Mouse (Mus musculus) frontal cortex, postnatal 25 days (tissue): Measurements from ENCODE around the gene Chd4.

Source experiments
- DNase-seq, 2 experiments: peaks; one replicate each; pipeline ENCODE4 v3.0.0; 2022; ENCODE audit warnings: low spot score in 2 of 2

Chd4 gene

DNA sequence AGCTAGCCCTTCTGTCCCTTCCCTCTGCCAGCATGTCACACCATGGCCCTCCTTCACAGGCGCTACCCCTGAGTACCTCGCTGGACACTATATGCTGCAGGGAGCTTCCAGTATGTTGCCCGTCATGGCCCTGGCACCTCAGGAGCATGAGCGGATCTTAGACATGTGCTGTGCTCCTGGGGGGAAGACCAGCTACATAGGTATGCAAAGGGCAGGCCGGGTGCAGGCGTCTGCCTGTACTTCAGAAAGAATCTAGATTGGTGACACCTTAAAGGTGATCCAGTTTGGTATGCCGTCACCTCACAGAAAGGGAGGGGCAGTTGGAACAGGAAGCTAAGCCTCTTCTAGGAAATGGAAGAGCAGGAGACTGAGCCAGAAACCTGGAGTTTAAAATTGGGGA lies 44.0 kb downstream of the Chd4 start:
- no peak for DNase-seq

DNA sequence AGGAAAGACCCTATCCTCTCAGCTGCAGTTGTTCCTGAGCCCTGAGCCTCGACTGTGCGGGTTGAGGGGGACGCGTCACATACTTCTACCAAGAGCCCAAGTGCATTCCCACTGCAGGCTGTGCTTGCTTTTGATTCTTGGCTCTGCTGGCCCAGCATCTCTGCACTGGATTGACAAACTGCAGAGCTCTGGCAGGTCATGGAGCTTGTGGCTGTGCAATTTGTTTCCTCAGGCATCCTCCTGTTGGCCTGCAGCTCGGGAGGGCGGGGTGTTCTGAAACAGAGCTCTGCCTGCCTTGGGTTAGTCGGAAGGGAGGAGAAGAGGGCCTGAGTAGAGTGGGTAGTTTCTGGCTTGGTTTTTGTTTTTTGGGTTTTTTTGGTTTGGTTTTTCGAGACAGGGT lies 46.7 kb downstream of the Chd4 start:
- DNase-seq, result no peak

DNA sequence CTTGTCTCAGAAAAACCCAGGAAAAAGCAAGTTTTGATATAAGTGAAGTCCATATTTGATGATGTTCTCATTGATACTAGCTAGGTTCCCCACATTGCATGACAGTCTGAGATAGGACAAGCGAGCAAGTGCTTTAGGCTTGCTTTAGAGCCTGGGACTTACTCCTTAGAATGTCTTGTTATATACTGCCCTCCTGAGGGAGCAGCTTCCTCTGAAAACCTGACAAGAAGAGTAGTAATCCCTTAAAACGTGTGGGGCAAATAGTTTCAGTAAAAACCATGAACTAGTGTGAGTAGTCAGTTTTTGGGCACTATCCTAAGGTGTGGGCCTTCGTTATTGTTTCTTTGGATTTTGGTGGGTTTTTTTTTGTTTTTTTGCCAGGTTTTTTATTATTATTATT lies 47.3 kb downstream of the Chd4 start:
- DNase-seq, result no peak

DNA sequence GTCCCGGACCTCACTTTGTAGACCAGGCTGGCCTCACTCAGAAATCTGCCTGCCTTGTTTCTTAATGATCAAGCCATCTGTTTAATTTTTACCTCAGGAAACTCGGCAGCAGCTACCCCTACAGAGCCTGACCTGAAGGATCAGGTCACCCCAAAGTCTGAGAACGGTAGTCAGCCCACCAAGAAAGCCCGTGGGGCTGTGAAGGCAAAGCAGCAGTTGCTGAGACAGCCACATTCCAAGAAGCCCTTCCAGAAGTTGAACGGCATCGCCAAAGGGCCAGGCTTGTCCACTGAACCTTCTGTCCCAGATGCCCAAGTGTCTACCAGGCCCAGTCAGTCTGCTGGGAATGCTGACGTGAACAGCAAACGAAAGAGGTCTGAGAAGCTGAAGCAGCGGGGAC lies 48.1 kb downstream of the Chd4 start:
- no peak for DNase-seq

DNA sequence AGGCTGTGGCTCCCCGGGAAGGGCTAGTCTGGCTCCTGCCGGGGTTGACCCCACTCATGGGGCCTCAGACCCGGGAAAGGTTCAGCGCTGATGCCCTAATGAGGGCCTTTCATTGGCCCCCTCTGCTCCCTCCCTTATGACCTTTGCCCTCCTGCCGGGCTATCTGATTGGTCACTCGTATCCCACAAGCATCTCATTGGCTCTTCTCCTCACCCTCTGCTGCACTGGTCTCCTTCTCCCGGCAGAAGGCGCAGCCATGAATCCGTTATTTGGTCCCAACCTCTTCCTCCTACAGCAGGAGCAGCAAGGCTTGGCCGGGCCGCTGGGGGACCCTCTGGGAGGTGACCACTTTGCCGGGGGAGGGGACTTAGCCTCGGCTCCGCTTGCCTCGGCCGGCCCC lies 49.2 kb downstream of the Chd4 start, which contains the start of gene Iffo1:
Gene Iffo1 (plus strand): TSS at position 241 of the 400 bp plus-strand sequence.
- DNase-seq, result peak; percentile 85 to 87

DNA sequence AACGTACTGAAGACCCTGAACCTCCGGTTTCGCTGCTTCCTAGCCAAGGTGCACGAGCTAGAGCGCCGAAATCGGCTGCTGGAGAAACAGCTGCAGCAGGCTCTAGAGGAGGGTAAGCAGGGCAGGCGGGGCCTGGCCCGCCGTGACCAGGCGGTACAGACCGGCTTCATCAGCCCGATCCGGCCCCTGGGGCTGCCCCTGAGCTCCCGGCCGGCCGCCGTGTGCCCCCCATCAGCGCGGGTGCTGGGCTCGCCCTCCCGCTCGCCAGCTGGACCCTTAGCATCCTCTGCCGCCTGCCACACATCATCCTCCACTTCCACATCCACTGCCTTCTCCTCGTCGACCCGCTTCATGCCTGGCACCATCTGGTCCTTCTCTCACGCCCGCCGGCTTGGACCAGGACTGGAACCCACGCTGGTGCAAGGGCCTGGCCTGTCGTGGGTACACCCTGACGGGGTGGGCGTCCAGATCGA lies 49.7 kb downstream of the Chd4 start:
- no peak for DNase-seq

DNA sequence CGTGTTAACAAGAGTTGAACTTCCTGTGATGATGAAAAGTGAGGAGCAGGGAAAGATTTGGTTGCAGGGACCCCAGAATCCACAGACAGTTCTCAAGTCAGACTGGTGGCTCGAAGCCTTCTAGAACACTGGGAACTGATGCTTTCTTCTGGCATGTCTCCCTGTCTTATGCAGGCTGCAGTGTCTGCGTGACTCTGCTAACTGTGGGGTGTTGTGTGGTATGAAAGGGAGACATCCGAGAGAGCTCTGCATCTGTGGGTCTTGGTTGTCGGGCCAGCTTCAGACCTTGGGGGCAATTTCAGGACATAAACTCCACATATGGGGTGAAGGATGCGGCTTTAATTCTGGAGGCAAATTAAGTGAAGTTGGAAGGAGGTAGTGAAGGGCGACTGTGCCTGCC lies 50.4 kb downstream of the Chd4 start:
- no peak for DNase-seq

DNA sequence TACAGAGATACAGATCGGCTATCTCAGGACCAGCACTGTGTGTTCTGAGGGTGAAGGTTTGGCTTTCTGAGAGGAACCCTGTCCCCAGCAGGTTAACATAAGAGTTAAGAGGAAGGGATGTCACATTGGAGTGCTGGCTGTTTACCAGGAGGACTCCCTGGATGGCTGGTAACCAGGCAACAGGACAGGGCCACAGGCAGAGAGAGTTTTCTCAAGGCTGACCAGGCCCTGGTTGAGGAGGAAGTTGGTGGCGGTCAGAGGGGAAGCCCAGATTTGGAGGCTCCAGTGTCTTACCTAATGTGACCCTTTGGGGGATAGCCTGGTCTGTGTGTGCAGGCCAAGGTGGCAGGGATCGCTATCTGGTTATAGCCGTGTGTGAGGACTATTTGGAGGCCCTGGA lies 51.0 kb downstream of the Chd4 start:
- no peak for DNase-seq

DNA sequence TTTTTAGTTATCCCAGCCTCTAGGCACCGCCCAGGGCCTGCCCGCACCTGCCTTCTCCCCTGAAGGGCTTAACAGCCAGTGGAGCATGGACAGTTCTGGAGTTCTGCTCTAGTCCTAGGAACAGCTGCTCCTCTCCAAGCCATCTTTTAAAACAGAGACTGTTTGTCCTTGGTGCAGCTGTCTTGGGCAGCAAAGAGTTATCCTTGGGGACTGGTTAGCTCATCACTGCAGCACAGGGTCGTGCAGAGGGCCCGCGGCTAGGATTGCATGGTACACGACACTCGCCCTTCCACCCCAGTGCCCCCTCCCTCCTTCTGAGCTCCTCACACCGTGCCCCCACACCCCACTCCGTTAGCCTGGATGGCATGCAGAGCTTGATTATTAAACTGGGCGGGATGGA lies 51.5 kb downstream of the Chd4 start:
- DNase-seq, result no peak

DNA sequence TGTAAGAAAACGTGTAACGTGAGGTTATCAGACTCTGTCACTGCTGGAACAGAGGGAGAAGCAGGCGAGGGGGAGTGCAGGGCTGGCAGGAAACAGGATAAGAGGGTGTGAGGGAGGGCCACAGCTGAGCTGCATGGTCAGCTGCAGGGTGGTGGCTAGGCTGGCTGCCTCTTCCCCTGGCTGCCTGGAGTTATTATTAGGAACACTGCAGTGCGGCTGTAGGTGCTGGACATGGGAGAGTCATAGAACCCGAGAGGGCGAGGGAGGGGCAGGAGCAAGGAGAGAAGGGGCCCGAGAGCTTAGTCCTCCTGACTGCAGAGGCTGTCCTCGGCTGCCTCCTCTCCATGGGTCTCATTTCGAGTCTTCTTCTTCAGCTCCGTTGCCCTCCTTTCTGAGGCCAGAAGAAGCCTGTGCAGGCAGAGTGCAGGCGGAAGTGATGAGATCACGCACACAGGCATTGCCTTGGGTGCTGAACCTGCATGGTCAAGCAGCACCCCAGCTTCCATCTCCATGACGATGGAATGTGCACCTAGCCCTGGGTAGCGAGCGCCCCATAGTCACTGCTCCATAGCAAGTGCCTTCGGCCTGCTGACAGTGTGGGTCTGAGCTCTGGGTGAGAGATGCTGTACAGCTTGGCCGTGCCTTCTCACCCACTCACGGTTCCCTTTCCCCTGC lies 52.6 kb downstream of the Chd4 start:
- no peak for DNase-seq

DNA sequence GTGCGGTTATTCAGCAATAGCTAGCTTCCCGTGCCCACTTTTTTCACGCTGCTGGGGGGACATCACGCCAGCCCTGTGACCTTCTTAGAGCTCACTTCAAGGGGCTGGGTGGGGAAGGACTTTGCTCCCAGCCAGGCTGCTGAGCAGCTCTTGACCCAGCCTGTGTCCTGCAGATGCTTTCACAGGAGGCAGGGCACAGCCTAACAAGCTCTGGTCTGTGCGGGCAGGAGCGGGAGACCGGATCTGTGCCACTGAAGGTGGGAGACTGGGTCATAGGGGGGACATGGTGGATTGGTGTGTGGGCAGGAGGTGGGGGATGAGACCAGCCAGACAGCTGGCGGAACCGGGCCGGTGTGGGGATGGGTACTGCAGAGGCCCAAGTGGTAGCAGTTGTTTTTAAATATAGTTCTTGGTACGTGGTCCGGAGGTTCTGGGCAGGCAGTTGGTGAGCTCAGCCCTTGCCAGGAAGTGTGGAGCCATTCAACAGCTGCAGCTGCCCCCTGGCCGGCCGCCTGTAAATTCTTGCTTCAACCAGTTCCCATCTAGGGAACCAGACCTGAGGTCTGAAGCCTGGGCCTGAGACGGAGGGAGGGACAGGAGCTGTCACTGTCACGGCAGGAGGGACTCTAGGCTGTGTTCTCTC lies 53.3 kb downstream of the Chd4 start:
- DNase-seq, result peak in 1 of 2 experiments; percentile 48

DNA sequence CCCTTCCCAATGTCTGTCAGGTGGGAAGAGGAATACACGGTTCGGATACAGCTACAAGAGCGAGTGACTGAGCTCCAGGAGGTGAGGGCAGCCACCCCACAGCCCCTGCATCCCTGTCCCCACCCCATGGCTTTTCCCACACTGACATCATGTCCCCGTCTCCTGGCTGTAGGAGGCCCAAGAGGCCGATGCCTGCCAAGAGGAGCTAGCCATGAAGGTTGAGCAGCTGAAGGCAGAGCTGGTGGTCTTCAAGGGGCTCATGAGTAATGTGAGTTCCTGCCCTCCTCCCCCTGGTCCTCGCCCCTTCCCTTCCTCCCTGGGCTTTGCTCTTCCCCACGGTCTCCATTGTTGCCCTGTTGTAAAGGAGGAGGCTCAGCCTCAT lies 53.8 kb downstream of the Chd4 start:
- no peak for DNase-seq

DNA sequence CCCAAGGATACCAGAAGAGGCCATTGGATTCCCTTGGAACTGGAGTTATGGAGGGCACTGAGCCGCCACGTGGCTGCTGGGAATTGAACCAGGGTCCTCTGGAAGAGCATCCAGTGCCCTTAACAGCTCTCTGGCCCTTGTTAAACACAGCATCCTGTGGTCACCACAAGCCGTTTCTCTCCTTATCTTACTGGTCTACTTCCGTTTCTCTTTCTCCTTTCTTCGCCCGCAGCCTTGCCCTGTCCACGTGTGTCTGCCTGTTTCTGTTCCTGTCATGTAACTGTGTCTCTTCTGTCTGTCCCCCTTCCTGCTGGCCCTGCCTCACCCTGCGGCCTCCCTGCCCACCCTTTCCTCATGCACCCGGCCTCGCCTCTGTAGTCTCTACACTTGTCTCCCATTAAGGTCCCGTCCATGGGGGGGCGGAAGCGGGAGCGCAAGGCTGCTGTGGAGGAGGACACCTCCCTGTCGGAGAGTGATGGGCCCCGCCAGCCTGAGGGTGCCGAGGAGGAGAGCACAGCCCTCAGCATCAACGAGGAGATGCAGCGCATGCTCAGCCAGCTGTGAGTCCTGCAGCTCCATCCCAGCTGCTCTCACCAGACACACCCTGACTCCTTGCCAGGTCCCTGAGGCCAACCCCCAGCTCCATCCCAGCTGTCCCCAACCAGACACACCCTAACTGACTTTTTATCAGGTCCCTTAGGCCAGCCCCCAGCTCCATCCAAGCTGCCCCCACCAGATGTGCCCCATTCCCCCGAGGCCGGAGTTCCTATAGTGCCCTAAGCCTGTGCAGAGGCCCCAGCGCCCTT lies 56.6 kb downstream of the Chd4 start:
- DNase-seq, result no peak

DNA sequence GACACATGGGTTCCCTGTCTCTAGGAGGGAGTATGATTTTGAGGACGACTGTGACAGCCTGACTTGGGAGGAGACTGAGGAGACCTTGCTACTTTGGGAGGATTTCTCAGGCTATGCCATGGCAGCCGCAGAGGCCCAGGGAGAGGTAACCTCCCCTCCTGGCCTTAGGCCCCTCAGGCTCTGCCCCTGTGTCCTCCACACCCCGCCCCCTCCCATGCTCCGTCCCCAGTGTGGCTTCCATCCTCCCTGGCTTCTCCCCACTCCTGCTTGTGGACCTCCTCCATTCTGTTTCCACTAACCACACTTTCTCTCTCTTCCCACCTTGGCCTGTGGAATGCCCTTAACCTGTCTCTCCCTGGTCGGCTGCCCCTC lies 57.2 kb downstream of the Chd4 start:
- DNase-seq, result no peak

DNA sequence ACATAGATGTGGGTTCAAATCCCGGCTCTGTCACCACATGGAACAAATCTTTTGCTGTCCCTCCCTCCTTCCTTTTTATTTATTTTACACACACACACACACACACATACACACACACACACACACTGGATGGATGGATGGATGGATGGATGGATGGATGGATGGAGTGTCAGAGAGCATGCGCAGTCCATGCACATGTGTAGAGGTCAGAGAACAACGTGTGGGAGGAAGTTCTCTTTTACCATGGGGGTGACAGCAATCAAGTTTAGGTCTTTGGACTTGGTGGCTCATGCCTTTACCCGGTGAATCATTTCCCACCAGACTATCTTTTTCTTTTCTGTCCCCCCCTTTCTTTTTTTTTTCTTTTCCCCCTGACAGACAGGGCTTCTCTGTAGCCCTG lies 57.9 kb downstream of the Chd4 start:
- DNase-seq, result no peak

DNA sequence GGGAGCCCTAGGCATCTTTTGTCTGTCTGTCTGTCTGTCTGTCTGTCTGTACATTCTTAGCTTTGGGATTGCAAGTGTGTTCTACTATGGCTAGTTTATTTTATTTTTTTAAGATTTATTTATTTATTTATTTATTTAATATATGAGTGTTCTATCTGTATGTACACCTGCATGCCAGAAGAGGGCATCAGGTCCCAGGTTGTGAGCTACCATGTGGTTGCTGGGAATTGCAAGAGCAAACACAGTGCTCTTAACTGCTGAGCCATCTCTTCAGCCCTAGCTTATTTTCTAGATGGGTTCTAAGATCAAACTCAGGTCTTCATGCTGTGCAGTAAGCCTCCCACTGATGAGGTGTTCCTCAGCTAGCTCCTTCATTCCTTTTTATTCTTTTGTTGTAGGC lies 58.8 kb downstream of the Chd4 start:
- DNase-seq, result no peak

DNA sequence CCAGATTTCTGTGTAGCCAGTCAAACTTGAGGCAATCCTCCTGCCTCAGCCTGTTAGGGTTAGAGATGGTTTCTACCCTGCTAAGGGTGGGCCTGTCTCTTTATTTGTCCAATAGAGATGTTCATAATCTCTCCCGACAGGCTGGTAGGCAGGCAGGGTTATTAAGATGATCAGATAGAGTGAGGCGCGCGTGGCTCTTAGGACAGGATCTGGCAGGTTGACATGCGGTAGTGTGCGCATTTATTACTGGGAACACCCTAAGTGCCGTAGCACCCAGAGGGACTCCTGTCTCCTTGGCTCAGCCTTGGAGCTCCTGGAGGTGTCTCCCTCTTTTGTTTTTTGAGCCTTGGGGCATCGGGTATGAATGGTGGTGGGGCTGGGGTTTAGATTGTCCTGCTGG lies 59.5 kb downstream of the Chd4 start:
- DNase-seq, result no peak

DNA sequence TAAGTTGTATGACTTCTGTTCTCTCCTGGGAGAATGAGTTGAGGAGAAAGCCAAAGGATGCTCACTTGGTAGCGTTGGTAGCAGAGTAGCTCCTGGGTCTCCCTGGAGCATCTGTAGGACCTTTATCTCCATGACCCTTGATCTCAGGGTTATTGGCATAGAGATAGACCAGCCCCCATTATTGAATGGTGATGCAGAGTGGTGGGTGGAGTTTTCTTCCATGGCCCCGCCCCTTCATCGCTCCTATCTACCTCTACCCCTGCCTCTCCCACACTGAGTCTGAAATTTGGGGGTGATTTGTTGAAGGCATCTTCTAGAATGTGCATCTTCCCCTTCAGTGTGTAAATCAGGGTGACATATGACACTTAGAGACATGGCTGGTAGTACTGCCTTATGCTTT lies 60.7 kb downstream of the Chd4 start:
- no peak for DNase-seq

DNA sequence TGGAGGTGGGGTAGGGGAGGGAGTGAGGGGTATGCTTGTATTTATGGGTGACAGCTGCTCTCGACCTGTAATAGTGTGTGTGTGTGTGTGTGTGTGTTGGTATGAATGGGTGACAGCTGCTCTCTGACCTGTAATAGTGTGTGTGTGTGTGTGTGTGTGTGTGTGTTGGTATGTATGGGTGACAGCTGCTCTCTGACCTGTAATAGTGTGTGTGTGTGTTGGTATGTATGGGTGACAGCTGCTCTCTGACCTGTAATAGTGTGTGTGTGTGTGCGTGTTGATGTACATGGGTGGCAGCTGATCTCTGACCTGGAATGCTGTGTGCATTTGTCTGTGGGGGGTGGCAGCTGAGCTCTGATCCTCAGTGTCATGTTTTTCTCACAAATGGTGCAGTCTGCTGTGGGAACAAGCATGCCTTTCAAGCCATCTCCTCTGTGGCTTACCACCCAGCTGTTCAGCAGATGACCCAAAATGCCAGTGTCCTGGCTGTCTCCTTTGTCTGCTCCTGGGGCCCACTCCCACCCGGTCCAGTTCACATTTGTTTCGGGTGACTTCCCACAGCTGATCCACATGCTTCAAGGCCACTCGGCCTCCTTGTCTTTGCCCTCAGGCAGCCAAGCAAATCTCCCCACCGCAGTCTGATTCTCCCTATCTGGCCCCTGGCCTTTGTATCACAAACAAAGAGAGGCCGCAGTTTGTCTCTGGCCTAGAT lies 61.3 kb downstream of the Chd4 start:
- DNase-seq, result no peak

DNA sequence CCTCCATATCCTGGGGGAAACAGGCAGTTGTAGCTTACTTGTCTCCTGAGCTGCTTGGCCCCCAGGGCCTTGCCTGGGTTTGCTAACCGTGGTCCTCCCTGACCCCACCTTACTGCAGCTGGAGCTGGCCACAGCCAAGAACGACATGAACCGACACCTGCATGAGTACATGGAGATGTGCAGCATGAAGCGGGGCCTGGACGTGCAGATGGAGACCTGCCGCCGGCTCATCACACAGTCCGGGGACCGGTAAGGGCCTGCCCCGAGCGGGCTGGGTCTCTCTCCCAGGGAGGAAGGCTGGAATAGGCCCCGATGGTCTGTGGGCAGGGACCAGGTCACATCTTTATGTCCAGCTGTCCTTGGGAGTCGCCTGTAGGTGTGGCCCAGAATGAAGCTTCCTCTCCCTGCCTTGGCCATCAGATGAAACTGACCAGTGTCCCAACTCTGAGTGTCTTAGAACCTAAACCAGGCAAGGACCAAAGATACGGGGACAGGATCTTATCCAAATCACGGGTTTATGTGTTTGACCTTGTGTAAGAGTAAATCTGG lies 63.2 kb downstream of the Chd4 start:
- DNase-seq, result no peak

DNA sequence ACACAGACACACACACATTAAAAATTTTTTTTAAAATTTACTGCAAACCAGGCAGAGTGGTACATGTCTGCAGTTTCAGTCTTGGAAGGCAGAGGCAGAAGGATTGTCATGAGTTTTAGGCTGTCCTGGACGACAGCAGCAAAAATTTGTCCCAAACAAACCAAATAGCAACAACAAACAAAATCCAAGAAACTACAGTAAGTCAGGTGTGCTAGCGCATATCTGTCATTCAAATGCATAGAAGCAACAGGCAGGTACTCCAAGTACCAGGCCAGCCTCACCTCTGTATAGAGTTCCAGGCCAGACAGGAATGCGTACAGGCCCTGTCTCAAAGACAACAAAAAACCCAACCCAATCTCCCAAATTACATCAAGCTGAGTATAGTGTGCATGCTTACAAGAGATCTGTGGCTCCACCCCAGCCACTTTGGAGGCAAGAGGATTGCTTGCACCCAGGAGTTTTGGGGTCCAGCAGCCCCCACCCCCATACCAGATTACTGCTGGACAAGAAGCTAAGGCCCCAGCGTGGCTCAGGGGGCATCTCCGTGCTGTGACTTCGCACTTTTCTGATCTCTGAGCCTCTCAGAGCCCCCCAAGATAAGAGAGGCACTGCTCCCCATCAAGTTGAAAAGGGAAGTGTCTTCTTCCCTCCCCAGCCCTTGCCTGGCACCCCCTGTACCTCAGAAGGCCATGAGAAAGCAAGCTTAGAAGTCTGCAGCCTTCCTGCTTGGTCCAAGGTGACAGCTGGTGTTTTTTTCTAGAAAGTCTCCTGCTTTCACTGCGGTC lies 64.2 kb downstream of the Chd4 start:
- DNase-seq, result no peak
